Mouse (Mus musculus): Measurements from ENCODE around the gene Vmn1r87.

DNA sequence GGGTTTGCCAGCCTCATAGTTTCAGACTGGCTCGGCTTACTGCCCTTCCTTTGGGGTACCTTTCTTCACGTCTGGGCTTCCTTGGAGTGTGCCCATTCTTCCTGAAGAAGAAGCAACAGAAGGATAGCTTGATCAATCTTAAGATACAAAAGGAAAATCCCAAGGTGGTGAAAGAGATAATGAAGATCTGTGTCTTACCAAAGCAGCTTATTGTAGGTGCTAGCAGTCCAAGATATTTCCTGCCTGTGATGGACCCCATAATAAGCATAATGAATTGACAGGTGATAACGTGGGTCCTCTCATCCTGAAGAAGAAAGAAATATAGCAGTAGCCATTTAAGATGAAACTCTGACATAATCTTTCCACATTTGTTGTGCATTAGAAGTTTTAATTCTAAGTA is 44.9 kb downstream of the Vmn1r87 start, which contains the start of gene Vmn1r85:
- TF ChIP-seq CTCF (IDR thresholded peaks at IDR 0.05; ENCODE audit: control insufficient read depth, insufficient read depth, insufficient read length) (no peak), MYOG (IDR thresholded peaks at IDR 0.05; ENCODE audit: control insufficient read depth, extremely low read depth, insufficient read length) (no peak), CEBPB (IDR thresholded peaks at IDR 0.05; ENCODE audit: low read depth) (no peak), USF1 (IDR thresholded peaks at IDR 0.05; ENCODE audit: low read depth) (no peak), MAX (IDR thresholded peaks at IDR 0.05) (no peak)
